Comparison of ENCODE assay signal across 28 mouse cellular contexts in genomic region chr5:77191631-77192030, GRCm38 (mm10). TPM values are rescaled to one million over a fixed set of nuclear protein-coding genes. Genes with fewer than 3 reads are reported as not detected.
"Had no signal": no experiment of that assay in that cellular context is flagged by ENCODE, and none has a peak within 500 bp of the region (broad histone marks: within the 10 kb centered on the region; RNA-seq: fewer than 3 reads in every experiment).

No protein-coding gene starts in this region.

- H3K4me2 ChIP-seq: limb, embryonic 13.5 days; liver, embryonic 13.5 days; lung, embryonic 14.5 days; midbrain, embryonic 13.5 days; neural tube, embryonic 12.5 days; neural tube, embryonic 15.5 days; stomach, embryonic 15.5 days had no signal

- H3K9me3 ChIP-seq: limb, embryonic 10.5 days; liver, embryonic 13.5 days; neural tube, embryonic 12.5 days; neural tube, embryonic 15.5 days; stomach, embryonic 15.5 days had no signal

- H3K4me3 ChIP-seq: layer of hippocampus, adult 2 months; limb, embryonic 10.5 days; limb, embryonic 13.5 days; liver, embryonic 13.5 days; megakaryocyte, embryonic 14.5 days; midbrain, embryonic 10.5 days; midbrain, embryonic 13.5 days; neural tube, embryonic 12.5 days; neural tube, embryonic 15.5 days; stomach, embryonic 15.5 days had no signal

- H3K27ac ChIP-seq: kidney, postnatal 0 days; layer of hippocampus, adult 2 months; limb, embryonic 10.5 days; limb, embryonic 13.5 days; liver, embryonic 13.5 days; midbrain, embryonic 10.5 days; midbrain, embryonic 13.5 days; neural tube, embryonic 12.5 days; neural tube, embryonic 15.5 days; stomach, embryonic 15.5 days had no signal

- DNase-seq: kidney, adult 2 months; kidney, postnatal 25 days; layer of hippocampus, adult 9-11 months; liver; liver, embryonic 13.5 days; lung, embryonic 14.5 days; lung, postnatal 4 days; retina, postnatal 1 day; right cerebral cortex, postnatal 25 days; spleen, adult 18-20 months; thymus, postnatal 25 days had no signal

- H3K36me3 ChIP-seq: limb, embryonic 10.5 days; limb, embryonic 13.5 days; liver, embryonic 13.5 days; midbrain, embryonic 10.5 days; midbrain, embryonic 13.5 days; neural tube, embryonic 12.5 days; neural tube, embryonic 15.5 days; stomach, embryonic 15.5 days had no signal

- H3K27me3 ChIP-seq: limb, embryonic 13.5 days; liver, embryonic 13.5 days; midbrain, embryonic 13.5 days; neural tube, embryonic 12.5 days; neural tube, embryonic 15.5 days; stomach, embryonic 15.5 days had no signal

- H3K4me1 ChIP-seq: limb, embryonic 10.5 days; liver, embryonic 13.5 days; midbrain, embryonic 10.5 days; midbrain, embryonic 13.5 days; neural tube, embryonic 12.5 days; neural tube, embryonic 15.5 days; stomach, embryonic 15.5 days had no signal

- ATAC-seq: intestine, postnatal 0 days; lung, postnatal 0 days; midbrain, embryonic 13.5 days had no signal

- H3K9ac ChIP-seq: limb, embryonic 13.5 days; liver, embryonic 13.5 days; lung, embryonic 14.5 days; midbrain, embryonic 13.5 days; neural tube, embryonic 12.5 days; neural tube, embryonic 15.5 days; stomach, embryonic 15.5 days had no signal

RNA-seq across cellular contexts. Expression of gene Spink2, which starts 19.6 kb away (rescaled TPM):
- total RNA-seq: layer of hippocampus, adult 2 months; layer of hippocampus, postnatal 25 days; left cerebral cortex, adult 18-20 months; left cerebral cortex, postnatal 25 days; midbrain, postnatal 0 days had no signal
- polyA plus RNA-seq: liver, embryonic 16.5 days had no signal
